Mouse (Mus musculus): ENCODE data around the gene Erc2.

Gene Erc2

DNA sequence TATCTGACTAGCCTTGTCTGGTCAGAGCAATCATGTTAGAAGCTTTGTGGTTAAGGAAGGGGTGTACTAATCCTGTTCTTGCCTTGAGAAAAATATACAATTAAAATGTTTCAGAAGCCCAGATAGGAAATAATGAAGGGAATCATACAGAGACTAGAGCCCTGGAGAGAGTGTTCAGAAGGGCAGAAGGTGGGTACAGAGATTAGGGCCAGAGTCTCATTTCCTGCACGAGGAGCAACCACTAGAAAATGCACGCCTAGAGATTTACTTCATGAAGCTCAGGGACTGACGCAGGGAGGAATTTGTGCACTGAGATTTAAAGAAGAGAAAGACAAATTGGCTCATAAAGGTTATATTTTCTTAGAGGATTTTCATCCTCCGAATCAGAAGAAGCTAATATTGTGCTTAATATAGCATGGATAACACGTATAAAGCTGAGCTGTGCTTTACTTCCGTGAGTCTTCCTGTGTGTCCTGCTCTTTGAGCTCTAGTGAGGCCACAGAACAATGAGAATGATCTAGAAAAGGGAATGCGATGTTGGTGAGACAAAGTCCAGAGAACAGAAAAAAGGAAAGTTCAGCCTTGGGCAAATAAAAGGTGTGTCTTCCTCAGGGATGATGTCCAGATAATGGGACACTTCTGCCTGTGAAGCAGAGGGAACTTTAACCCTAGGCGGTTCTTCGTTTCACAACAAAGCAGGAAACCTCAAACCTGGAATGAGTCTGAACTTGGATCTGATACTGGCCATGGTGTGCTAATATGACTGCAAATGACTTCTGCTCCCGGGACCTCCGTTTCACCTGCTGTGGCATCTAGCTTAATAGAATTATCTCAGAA, 45.0 kb downstream of the Erc2 start:
- DNase-seq = no peak

- no peak for DNase-seq
These were observed 45.9 kb downstream of the Erc2 start for GRCm38 (mm10) chr14:27668151-27668550.

- no peak for DNase-seq
These were observed 47.7 kb downstream of the Erc2 start for GRCm38 (mm10) chr14:27669939-27670338.

- no peak for DNase-seq
These were observed 50.5 kb downstream of the Erc2 start for GRCm38 (mm10) chr14:27672761-27673160.

DNA sequence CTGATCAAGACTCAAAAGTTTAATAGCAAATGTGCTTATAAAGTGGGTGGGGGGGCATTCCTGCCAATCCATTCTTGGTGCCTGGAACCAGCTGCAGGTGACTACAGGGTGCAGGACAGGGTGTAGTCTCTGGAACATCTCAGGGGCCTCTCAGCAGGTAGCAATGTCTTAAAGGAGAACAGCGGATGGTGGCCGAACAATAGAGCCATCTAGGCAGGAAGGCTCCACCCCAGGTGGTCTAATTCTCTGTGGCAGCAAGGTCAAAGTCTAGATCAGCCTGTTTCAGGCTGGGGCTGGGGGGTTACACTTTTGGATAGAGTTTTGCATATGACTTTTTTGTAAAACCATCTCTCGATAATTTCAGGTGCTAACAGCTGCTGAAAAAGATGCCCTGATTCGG, 51.9 kb downstream of the Erc2 start:
- no peak for DNase-seq

DNA sequence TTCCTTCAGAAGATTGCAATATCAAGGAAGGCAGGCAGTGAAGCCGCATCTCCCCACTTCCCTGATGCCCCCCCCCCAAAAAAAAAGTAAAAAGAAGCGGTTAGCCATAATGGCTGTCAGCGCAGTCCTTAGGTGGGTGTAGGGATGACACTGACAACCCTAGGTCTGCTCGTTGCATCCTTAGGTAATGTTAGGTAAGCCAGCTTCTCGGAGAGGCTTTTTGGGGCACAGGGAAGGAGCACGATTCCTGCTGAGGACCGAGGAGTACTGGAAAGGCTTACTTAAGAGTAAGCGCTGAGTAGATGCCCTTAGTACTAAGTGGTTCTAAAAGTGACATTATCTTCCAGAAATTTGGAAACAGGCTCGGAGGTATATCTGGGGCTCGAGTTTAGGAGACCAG, 52.3 kb downstream of the Erc2 start:
- no peak for DNase-seq

DNA sequence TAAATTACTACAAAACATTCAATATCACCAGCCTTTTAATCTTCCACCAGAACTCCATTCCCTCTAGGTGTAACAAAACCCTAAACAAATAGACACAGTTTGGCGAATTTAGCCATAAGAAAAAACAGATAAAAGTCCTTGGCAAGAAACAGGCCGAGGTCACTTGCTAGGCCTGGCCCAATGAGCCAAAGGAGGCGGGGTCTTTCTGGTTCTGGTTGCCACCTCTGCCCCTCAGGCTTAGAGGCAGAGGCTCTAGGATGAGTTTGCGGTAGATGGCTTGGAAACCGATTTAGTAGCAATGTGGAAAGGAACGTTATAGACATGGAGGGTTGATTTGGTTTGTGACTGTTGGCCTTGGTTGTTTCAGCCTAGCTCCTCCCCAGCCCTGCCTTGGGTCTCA, 52.8 kb downstream of the Erc2 start:
- no peak for DNase-seq

- no peak for DNase-seq
These were observed 60.3 kb downstream of the Erc2 start for GRCm38 (mm10) chr14:27682368-27683052.

DNA sequence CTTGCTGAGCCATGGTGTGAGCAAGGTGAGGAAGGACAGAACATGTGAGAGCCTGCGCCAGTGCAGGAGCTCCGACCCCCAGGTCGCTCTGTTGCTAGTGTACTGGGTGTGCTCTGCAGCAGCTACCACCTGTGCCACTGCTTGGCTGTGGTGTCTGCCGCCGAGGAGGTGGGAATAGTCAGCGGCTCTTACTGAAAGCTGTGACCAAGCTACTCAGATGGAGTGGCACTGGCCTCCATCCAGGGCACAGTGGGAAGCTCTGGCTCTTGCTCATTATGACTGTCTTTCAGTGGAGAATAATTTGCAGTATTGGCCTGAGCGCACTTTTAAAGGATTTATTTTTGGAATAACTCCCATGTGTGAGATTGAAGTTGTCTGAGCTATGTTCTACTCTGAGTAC, 73.6 kb downstream of the Erc2 start:
- DNase-seq = peak; percentile 88 to 93

DNA sequence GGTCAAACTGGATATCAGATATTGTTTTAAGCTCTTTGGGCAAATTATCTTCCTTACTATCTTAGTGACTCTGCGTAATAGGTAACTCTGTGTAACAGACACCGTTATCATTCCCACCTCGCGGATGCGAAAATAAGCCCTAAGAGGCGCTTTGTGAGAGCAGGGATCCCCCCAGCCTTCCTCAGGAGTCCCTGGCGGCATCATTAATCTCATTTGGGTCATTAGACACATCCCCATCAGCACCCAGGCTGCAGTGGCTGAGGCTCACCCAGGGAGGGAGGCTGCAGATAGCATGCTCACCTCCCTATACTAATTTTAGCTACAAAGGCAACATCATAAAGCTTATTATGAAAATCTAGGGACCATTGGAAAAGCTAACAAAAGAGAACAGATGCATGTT, 95.1 kb downstream of the Erc2 start:
- DNase-seq = no peak

DNA sequence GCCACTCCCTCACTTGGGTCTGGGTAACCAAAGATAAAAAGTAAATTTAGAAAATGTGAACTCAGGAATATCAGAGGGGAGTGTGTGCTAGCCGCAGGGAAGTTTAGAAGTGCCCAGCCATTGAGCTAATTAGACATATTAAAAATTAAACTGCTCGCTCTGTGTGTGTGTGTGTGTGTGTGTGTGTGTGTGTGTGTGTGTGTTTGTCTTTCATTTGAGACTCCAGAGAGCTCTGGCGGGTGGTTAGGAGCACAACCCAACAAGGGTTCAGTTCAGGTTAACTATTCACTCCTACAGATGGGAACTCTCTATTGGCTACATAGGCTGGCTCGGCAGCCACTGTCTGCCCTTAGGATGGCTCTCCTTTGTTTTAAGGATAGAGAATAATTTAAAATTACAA, 97.4 kb downstream of the Erc2 start:
- no peak for DNase-seq

DNA sequence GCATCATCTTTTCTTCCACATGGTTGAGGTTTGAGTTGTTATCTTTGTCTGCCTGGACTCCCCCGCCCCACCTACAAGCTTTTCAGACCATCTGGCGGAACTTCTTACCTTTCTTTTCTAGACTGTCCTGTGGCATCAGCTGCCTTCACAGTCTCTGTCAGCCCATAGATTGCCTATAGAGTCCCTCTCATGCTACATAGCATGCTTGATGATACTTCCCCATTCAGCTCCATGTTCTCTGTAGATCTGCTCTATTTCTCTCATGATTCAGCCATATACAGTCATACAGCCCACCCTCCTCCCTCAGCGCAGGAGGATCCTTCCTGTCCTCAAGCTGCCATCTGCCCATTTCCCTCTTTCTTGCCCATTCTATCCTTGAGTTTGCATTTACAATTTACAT, 98.7 kb downstream of the Erc2 start:
- no peak for DNase-seq

DNA sequence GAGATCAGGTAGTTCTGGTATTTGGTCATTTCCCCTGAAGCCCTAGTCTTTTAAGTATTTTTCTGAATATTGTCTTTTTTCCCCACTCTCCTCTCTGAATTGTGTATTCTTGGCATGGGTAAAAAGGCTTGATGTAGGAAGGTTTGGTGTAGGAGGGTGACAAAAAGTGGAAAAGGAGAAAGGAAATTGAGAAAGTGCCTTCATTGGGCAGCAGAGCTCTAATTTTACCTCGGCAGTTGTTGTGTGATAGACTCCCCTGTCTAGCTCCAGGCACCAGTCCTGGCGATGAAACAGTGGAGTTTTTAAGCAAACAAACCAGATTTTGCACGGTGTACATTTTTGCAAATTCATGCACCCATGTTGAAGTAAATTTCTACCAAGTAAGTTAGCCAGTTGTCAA, 99.5 kb downstream of the Erc2 start:
- DNase-seq = no peak

DNA sequence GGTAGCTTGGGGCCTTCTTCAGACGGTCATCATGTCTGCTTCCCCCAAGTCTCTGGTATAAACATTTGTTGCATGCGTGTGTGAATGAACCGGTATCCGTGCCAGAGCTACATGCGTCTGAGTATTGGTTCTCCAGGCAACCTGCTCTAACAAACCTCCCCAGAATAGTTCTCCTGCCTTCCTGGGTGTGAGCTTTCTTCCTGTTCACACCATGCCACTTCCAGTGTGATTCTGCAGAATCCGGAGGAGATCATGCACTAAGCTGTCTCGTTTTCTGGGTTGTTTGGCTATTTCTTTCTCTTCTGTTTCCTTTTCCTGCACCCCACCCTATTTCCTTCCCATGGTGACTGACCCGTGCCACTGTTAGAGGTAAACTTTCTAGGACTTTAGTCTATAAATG, 105.3 kb downstream of the Erc2 start:
- DNase-seq = no peak

DNA sequence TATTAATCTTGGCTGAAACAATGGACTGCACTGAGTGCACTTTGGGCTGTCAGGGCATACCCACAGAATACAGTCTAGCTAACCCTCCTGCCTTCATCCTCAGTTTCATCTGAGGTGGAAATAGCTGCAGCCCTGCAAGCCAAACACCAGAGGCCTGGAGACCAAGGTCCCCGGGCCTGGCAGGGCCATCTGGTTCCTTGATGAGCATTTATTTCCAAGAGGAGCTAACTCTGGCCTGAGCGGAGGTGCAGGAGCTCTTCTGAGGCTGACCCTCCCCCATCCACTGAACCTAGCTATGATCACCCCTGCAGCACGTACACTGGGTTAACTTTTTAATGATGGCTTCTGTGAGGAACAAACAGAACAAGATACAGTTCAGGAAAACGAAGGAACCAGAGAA, 108.9 kb downstream of the Erc2 start:
- no peak for DNase-seq

DNA sequence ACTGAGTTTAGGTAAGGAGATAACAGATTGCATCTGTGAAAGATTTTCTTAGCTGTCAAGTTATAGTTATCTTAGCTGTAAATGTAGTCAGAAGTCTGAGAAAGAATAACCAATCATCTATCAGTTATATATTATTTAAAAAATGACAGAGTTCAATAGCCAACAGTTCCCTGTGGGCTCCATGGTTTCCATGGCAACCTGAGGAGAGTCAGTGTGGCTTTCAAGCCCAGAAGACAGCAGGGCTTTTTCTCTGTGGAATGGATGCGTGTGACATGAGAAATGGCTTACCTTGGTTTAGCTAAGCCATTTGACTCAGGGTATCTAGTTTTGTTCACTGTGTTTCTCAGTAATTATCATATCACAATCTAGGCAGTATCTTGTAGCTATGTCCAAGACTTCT, 117.2 kb downstream of the Erc2 start:
- DNase-seq = no peak

GRCm38 (mm10) chr14:27741248-27741916, 119.2 kb downstream of the Erc2 start:
- peak; percentile 65 to 79 for DNase-seq

DNA sequence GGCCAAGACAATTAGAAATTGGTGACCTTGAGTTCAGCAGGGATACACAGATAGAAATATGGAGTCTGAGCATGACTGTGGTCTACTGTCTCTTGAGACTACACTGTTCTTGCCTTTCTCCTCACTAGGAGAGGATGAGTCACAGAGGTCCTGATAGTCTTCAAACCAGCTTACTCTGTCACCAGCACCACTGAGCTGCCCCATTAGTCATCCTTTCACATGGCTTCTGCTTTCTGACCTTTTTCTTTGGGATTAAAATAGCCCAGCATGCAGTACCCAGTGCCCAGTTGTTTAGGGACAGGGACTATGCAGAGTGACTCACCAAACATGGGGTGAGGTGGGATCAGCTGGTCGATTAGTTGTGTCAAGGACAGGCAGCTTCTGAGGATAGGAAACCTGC, 132.1 kb downstream of the Erc2 start:
- no peak for DNase-seq

GRCm38 (mm10) chr14:27756901-27757300, 134.7 kb downstream of the Erc2 start:
- DNase-seq = no peak

- DNase-seq = peak in 1 of 2 experiments; percentile 16
These were observed 136.0 kb downstream of the Erc2 start for GRCm38 (mm10) chr14:27758230-27758629.

DNA sequence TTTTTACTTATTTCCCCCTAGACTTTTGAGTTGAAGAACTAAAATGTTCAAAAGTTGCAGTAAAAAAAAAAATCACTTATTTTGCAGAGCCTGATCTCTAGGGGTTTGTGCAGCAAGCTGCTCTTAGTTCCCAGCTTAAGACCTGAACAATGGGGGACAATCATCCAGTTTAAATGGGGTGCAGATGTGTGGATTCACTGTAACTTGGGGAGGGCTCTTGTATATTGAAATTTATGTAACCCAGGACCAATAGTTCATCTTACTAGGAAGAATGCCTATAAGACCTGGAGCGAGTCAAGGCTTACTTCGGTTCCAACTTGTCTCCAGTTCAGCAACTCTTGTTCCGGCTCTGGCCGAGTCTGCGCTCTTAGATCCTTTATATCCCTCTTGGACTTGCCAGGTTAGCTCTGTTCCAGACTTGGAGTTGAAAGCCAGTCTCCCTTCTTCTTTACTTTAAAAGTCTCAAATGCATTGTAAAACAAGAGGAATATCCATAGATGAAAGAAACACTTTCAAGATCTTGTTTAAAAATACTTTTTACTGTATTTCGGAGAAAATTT, 136.9 kb downstream of the Erc2 start:
- DNase-seq = no peak

DNA sequence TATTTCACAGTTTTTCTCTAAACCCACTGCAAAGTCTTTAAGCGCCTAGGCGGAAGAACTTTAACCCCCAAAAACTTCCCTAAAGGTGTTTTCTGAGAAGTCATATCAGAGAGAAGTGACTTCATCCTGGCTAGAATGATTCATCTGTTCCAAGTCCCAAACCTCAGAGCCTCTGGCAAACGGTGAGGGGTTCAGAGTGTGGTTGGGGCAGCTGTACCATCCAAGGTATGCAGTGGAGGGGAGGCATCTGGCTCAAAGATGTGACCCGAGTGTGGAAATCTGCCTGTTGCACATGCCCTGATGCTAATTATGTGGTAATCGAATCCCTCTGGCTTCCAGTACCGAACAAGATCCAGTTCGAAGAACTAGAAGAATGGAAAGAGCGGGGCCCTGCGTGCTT, 137.8 kb downstream of the Erc2 start:
- DNase-seq = no peak

- DNase-seq = no peak
These were observed 153.1 kb downstream of the Erc2 start for GRCm38 (mm10) chr14:27775367-27775766.

GRCm38 (mm10) chr14:27778503-27778902, 156.3 kb downstream of the Erc2 start:
- DNase-seq = peak; percentile 44 to 64
